Mouse (Mus musculus): ENCODE results near the gene Hinfp.

GRCm38 (mm10) chr9:44288076-44288958 lies 17.2 kb downstream of the Hinfp start, which contains the start of gene Abcg4:
- no peak for TF ChIP-seq POLR2A (IDR thresholded peaks at IDR 0.05; ENCODE audit: extremely low read depth, insufficient read depth, low read length)
- TF ChIP-seq CTCF (IDR thresholded peaks at IDR 0.05; ENCODE audit: low read depth, low read length), result no peak
